Comparison of ENCODE assay signal across 25 mouse cellular contexts in genomic region chr12:80278866-80279265, GRCm38 (mm10). TPM values are rescaled to one million over a fixed set of nuclear protein-coding genes. Genes with fewer than 3 reads are reported as not detected.
A peak's percentile ranks its signal among the peaks of the same experiment; 100 is the strongest.
DNase-seq lines count a peak whose midpoint lies in the region; ATAC-seq and TF ChIP-seq lines count a peak whose summit lies in the region.
"Had no signal": no experiment of that assay in that cellular context is flagged by ENCODE, and none has a peak within 500 bp of the region (broad histone marks: within the 10 kb centered on the region; RNA-seq: fewer than 3 reads in every experiment).

No protein-coding gene starts in this region.

- H3K9ac ChIP-seq in heart, embryonic 14.5 days (ENCODE audit: low read length), result no peak overlapping the region
- H3K9ac ChIP-seq in heart, postnatal 0 days (replicated peaks; ENCODE audit: low read depth, low read length), result no peak overlapping the region
- H3K9ac ChIP-seq in ES-E14 (ENCODE audit: insufficient read depth, low read depth, low read length, poor library complexity, severe bottlenecking), result peak overlapping the region; percentile 21; the same call in 1 of the 2 replicates
- H3K9ac ChIP-seq in MEL (ENCODE audit: control insufficient read depth, low read depth, low read length, poor library complexity, severe bottlenecking), result no peak overlapping the region
- H3K9ac ChIP-seq: embryonic facial prominence, embryonic 13.5 days; embryonic facial prominence, embryonic 15.5 days; forebrain, embryonic 12.5 days had no signal

- 0 out of 2 replicates have a peak overlapping the region, but pooled peaks have one; percentile 2 for H3K4me2 ChIP-seq in heart, embryonic 14.5 days (ENCODE audit: low read length)
- no peak overlapping the region for H3K4me2 ChIP-seq in heart, postnatal 0 days (ENCODE audit: low read depth, low read length)
- H3K4me2 ChIP-seq: embryonic facial prominence, embryonic 13.5 days; embryonic facial prominence, embryonic 15.5 days; forebrain, embryonic 12.5 days had no signal

- no peak for TF ChIP-seq POLR2A in MEL (IDR thresholded peaks at IDR 0.05; ENCODE audit: control insufficient read depth in 1 of 2, insufficient read depth in 1 of 2, low read depth in 1 of 2, low read length in 2 of 2, poor library complexity in 1 of 2)
- TF ChIP-seq POLR2A in kidney, adult 2 months (IDR thresholded peaks at IDR 0.05; ENCODE audit: low read depth, low read length), result no peak

- DNase-seq in heart, adult 11 months, result no peak
- DNase-seq in heart, postnatal 0 days (ENCODE audit: low spot score), result peak; percentile 26
- no peak for DNase-seq in heart, postnatal 25 days (ENCODE audit: low spot score)
- DNase-seq in ES-E14 (ENCODE audit: low read depth, low spot score), result no peak
- peak; percentile 50 for DNase-seq in MEL (ENCODE audit: low read depth, low spot score)
- no peak for DNase-seq in kidney, adult 2 months
- DNase-seq: adrenal gland, adult 2 months; adrenal gland, postnatal 10 days; adrenal gland, postnatal 25 days; cerebellum, adult 11 months; cerebellum, adult 18-20 months; cerebellum, adult 8-10 months; cerebellum, adult 9-11 months; cerebellum, postnatal 14 days; cerebellum, postnatal 36 days; embryo, embryonic 11 days had no signal

- TF ChIP-seq EP300 in heart, postnatal 0 days (IDR thresholded peaks at IDR 0.05; ENCODE audit: low read depth), result no peak
- peak; percentile 22 to 54; a peak in 2 of 4 replicates for TF ChIP-seq EP300 in MEL (IDR thresholded peaks at IDR 0.05; ENCODE audit: low read depth in 1 of 2, low read length in 2 of 2)

- no peaks in the 10 kb centered on the region for H3K36me3 ChIP-seq in heart, embryonic 14.5 days (ENCODE audit: control insufficient read depth, insufficient read depth, low read length)
- no peaks in the 10 kb centered on the region for H3K36me3 ChIP-seq in heart, postnatal 0 days (replicated peaks; ENCODE audit: control insufficient read depth, insufficient read depth, low read length)
- H3K36me3 ChIP-seq in ES-E14 (ENCODE audit: control insufficient read depth, insufficient read depth, low read length, poor library complexity, severe bottlenecking) (no peaks in the 10 kb centered on the region), MEL (ENCODE audit: control insufficient read depth in 1 of 2, insufficient read depth in 2 of 2, low read length in 2 of 2) (peaks cover 0 to 2% of the 10 kb centered on the region in 2 experiments; a peak in 1 of 4 replicates)
- no peaks in the 10 kb centered on the region for H3K36me3 ChIP-seq in kidney, adult 2 months (ENCODE audit: control insufficient read depth, insufficient read depth, low read length)
- H3K36me3 ChIP-seq: embryonic facial prominence, embryonic 13.5 days; embryonic facial prominence, embryonic 15.5 days; forebrain, embryonic 10.5 days; forebrain, embryonic 12.5 days; G1E had no signal

- no peaks in the 10 kb centered on the region for H3K27me3 ChIP-seq in heart, embryonic 14.5 days (ENCODE audit: control insufficient read depth, insufficient read depth, low read length)
- H3K27me3 ChIP-seq in heart, postnatal 0 days (ENCODE audit: control insufficient read depth, insufficient read depth, low read length), result no peaks in the 10 kb centered on the region
- H3K27me3 ChIP-seq in MEL (ENCODE audit: control insufficient read depth in 1 of 2, insufficient read depth in 2 of 2, low read length in 2 of 2), result no peaks in the 10 kb centered on the region
- H3K27me3 ChIP-seq in kidney, adult 2 months (replicated peaks; ENCODE audit: control insufficient read depth, insufficient read depth, low read length), result no peaks in the 10 kb centered on the region
- H3K27me3 ChIP-seq: embryonic facial prominence, embryonic 13.5 days; embryonic facial prominence, embryonic 15.5 days; forebrain, embryonic 12.5 days had no signal

- no peak overlapping the region for H3K4me3 ChIP-seq in heart, embryonic 14.5 days (ENCODE audit: control insufficient read depth in 1 of 2, insufficient read depth in 1 of 2, low read depth in 1 of 2, low read length in 2 of 2)
- H3K4me3 ChIP-seq in heart, postnatal 0 days (ENCODE audit: low read depth, low read length), result no peak overlapping the region
- no peak overlapping the region for H3K4me3 ChIP-seq in ES-E14 (ENCODE audit: insufficient read depth in 1 of 2, low read depth in 1 of 2, low read length in 2 of 2, poor library complexity in 1 of 2, severe bottlenecking in 1 of 2)
- peak overlapping the region; percentile 7 to 38; a peak in 3 of 4 replicates for H3K4me3 ChIP-seq in MEL (ENCODE audit: control insufficient read depth in 1 of 2, insufficient read depth in 1 of 2, low read depth in 2 of 2, low read length in 2 of 2)
- no peak overlapping the region for H3K4me3 ChIP-seq in kidney, adult 2 months (ENCODE audit: insufficient read depth, low read depth, low read length)
- H3K4me3 ChIP-seq: embryonic facial prominence, embryonic 13.5 days; embryonic facial prominence, embryonic 15.5 days; erythroblast, embryonic 14.5 days; forebrain, embryonic 10.5 days; forebrain, embryonic 12.5 days had no signal

- in situ Hi-C loops in ES-E14 (cut with MboI; ENCODE audit: low sequenced_read_pairs in 2 of 2, unreplicated experiment in 2 of 2), result no loop called here

- no peaks in the 10 kb centered on the region for H3K79me2 ChIP-seq in MEL (ENCODE audit: control insufficient read depth, insufficient read depth, low read length, poor library complexity)

- no peak for TF ChIP-seq CTCF in heart, postnatal 0 days (IDR thresholded peaks at IDR 0.05; ENCODE audit: low read depth)
- TF ChIP-seq CTCF in MEL (IDR thresholded peaks at IDR 0.05 in 2 of 3, conservative IDR thresholded peaks at IDR 0.05 in 1 of 3; ENCODE audit: control insufficient read depth in 1 of 3, insufficient read depth in 1 of 3, low read depth in 2 of 3, low read length in 3 of 3, poor library complexity in 1 of 3, severe bottlenecking in 1 of 3), result no peak
- TF ChIP-seq CTCF in kidney, adult 2 months (conservative IDR thresholded peaks at IDR 0.05; ENCODE audit: insufficient read depth, insufficient read length, low read depth, low read length), result no peak

- peak overlapping the region in 1 of 2 experiments; percentile 59; a peak in 2 of 4 replicates for H3K27ac ChIP-seq in heart, embryonic 14.5 days (replicated peaks in 1 of 2; ENCODE audit: control insufficient read depth in 1 of 2, insufficient read depth in 1 of 2, low read depth in 2 of 2, low read length in 2 of 2)
- no peak overlapping the region for H3K27ac ChIP-seq in heart, postnatal 0 days (ENCODE audit: low read depth)
- H3K27ac ChIP-seq in ES-E14 (ENCODE audit: insufficient read depth, low read depth, low read length, poor library complexity, severe bottlenecking) (no peak overlapping the region), MEL (ENCODE audit: control insufficient read depth, low read depth, low read length) (no peak overlapping the region)
- no peak overlapping the region for H3K27ac ChIP-seq in kidney, adult 2 months (ENCODE audit: insufficient read depth, low read depth, low read length)
- H3K27ac ChIP-seq: embryonic facial prominence, embryonic 13.5 days; embryonic facial prominence, embryonic 15.5 days; forebrain, embryonic 10.5 days; forebrain, embryonic 12.5 days had no signal

- 39% methylated on average over 10 of the region's 10 CpGs for WGBS in heart, embryonic 14.5 days
- 32% methylated on average over 10 of the region's 10 CpGs for WGBS in heart, postnatal 0 days
- 93% methylated on average over 10 of the region's 10 CpGs for WGBS in kidney, adult 2 months

- H3K9me3 ChIP-seq in heart, embryonic 14.5 days (ENCODE audit: control insufficient read depth, low read length), result no peaks in the 10 kb centered on the region
- no peaks in the 10 kb centered on the region for H3K9me3 ChIP-seq in heart, postnatal 0 days (replicated peaks; ENCODE audit: control insufficient read depth, low read length)
- H3K9me3 ChIP-seq in ES-E14 (ENCODE audit: control insufficient read depth, insufficient read depth, low read depth, low read length), result no peaks in the 10 kb centered on the region
- H3K9me3 ChIP-seq in MEL (replicated peaks; ENCODE audit: insufficient read depth, low read length), result no peaks in the 10 kb centered on the region
- H3K9me3 ChIP-seq: embryonic facial prominence, embryonic 13.5 days; embryonic facial prominence, embryonic 15.5 days; forebrain, embryonic 10.5 days; forebrain, embryonic 12.5 days; G1E had no signal

- no peak for TF ChIP-seq RAD21 in MEL (IDR thresholded peaks at IDR 0.05; ENCODE audit: low read depth, low read length)

- ATAC-seq in heart, embryonic 14.5 days (ENCODE audit: insufficient number of reproducible peaks, insufficient read depth, low FRiP score, low read depth), result no peak
- ATAC-seq in heart, postnatal 0 days (ENCODE audit: insufficient read depth, low read depth), result peak; percentile 43; the same call in 1 of the 2 replicates
- ATAC-seq: forebrain, embryonic 14.5 days; forebrain, embryonic 16.5 days had no signal

- intact Hi-C loops in heart, postnatal 25 days (cut with DNase I), result no loop called here

- peaks cover 14 to 18% of the 10 kb centered on the region in 2 experiments for H3K4me1 ChIP-seq in heart, embryonic 14.5 days (ENCODE audit: control insufficient read depth in 2 of 2, insufficient read depth in 2 of 2, low read length in 2 of 2)
- peaks cover 15% of the 10 kb centered on the region; the same call in 1 of the 2 replicates for H3K4me1 ChIP-seq in heart, postnatal 0 days (ENCODE audit: control insufficient read depth, insufficient read depth)
- H3K4me1 ChIP-seq in ES-E14 (ENCODE audit: control insufficient read depth in 2 of 2, insufficient read depth in 2 of 2, low read length in 2 of 2, poor library complexity in 1 of 2) (peaks cover 2 to 9% of the 10 kb centered on the region in 2 experiments; a peak in 2 of 4 replicates), MEL (ENCODE audit: control insufficient read depth in 1 of 2, insufficient read depth in 2 of 2, low read length in 2 of 2) (peaks cover 0 to 8% of the 10 kb centered on the region in 2 experiments; a peak in 1 of 4 replicates)
- H3K4me1 ChIP-seq in kidney, adult 2 months (ENCODE audit: control insufficient read depth, insufficient read depth, low read length), result no peaks in the 10 kb centered on the region
- H3K4me1 ChIP-seq: forebrain, embryonic 12.5 days had no signal

TF ChIP-seq in ES-E14, 5 proteins besides CTCF, POLR2A, EP300 and RAD21:
- TF ChIP-seq CHD2 (IDR thresholded peaks at IDR 0.05; ENCODE audit: low read depth, low read length), result no peak

TF ChIP-seq in MEL, 35 proteins besides CTCF, POLR2A, EP300 and RAD21 (continues in another document):
- TF ChIP-seq GATA1 (IDR thresholded peaks at IDR 0.05; ENCODE audit: low read depth, low read length) (peak; percentile 71), ZKSCAN1 (IDR thresholded peaks at IDR 0.05; ENCODE audit: low read depth, low read length) (no peak)

RNA-seq across cellular contexts. Expression of gene Actn1, which starts 18.7 kb away (rescaled TPM):
- polyA plus RNA-seq in heart, embryonic 14.5 days (2014; fragmentation: Nextera tagmentation; extraction: Ambion mirVana), result 38.7 and 42.7 TPM in 2 replicates
- total RNA-seq in heart, postnatal 0 days (2014; rRNA removed; ENCODE audit: low replicate concordance), result 53.0 and 85.3 TPM in 2 replicates
- 13.8 and 15.7 TPM in 2 replicates for polyA plus RNA-seq in heart, postnatal 0 days (2015; fragmentation: Nextera tagmentation; extraction: Ambion mirVana)
- 10 to 100 TPM; 33.9 to 38.3 TPM for total RNA-seq in heart, postnatal 25 days (2021)
- total RNA-seq in ES-E14 (2012; rRNA removed) (235 and 255 TPM in 2 replicates), MEL (2012; rRNA removed) (7.8 and 8.8 TPM in 2 replicates)
- polyA plus RNA-seq in MEL (2012; ENCODE audit: insufficient read depth in 1 of 2, insufficient read length in 2 of 2, low read depth in 1 of 2, low replicate concordance in 2 of 2, missing spikeins in 1 of 2), result 10 to 100 TPM in 1 of 2 experiments, not detected in 1; 27.0 TPM
- 31.3 and 32.6 TPM in 2 replicates for polyA plus RNA-seq in kidney, adult 2 months (2012; rRNA removed)

Comparison
In these comparisons a context has a peak if more than half of its experiments do, and no peak if none do; other contexts are left out.
1. DNase-seq: peak in heart, postnatal 0 days (single experiment) and MEL (single experiment); none in heart, adult 11 months (single experiment), heart, postnatal 25 days (single experiment), ES-E14 (single experiment) and kidney, adult 2 months (single experiment).
2. H3K4me3 ChIP-seq: peak in MEL (2 of 2); none in heart, embryonic 14.5 days (0 of 2), heart, postnatal 0 days (single experiment), ES-E14 (0 of 2) and kidney, adult 2 months (single experiment).